Mouse (Mus musculus) c-Kit-positive CD71-positive TER-119-negative erythroid progenitor cells, embryonic 14.5 days (primary cell): Measurements from ENCODE around the gene Lpp.

Experiments used
- DNase-seq: peaks from one replicate; pipeline ENCODE4 v3.0.0-alpha.2; 2013; ENCODE audit warnings: low read depth

The Lpp gene

GRCm38 (mm10) chr16:24399524-24399923 lies 6.2 kb downstream of the Lpp start:
- no peak for DNase-seq

GRCm38 (mm10) chr16:24400776-24401175 lies 7.5 kb downstream of the Lpp start:
- DNase-seq = no peak

GRCm38 (mm10) chr16:24402801-24403200 lies 9.5 kb downstream of the Lpp start:
- DNase-seq = no peak

- DNase-seq = no peak
Observed at GRCm38 (mm10) chr16:24403733-24404380, 10.6 kb downstream of the Lpp start.

- no peak for DNase-seq
Observed at GRCm38 (mm10) chr16:24406521-24406920, 13.2 kb downstream of the Lpp start.

- no peak for DNase-seq
Observed at GRCm38 (mm10) chr16:24411281-24411680, 18.0 kb downstream of the Lpp start.

GRCm38 (mm10) chr16:24412193-24412592 lies 18.9 kb downstream of the Lpp start:
- no peak for DNase-seq

GRCm38 (mm10) chr16:24413059-24413458 lies 19.8 kb downstream of the Lpp start:
- no peak for DNase-seq

GRCm38 (mm10) chr16:24418022-24418421 lies 24.7 kb downstream of the Lpp start:
- no peak for DNase-seq

GRCm38 (mm10) chr16:24420603-24421120 lies 27.4 kb downstream of the Lpp start:
- no peak for DNase-seq

GRCm38 (mm10) chr16:24421687-24422418 lies 28.5 kb downstream of the Lpp start:
- no peak for DNase-seq

GRCm38 (mm10) chr16:24423196-24423595 lies 29.9 kb downstream of the Lpp start:
- no peak for DNase-seq

- DNase-seq = no peak
Observed at GRCm38 (mm10) chr16:24423751-24424150, 30.4 kb downstream of the Lpp start.

- DNase-seq = no peak
Observed at GRCm38 (mm10) chr16:24424356-24424977, 31.2 kb downstream of the Lpp start.

GRCm38 (mm10) chr16:24425816-24426215 lies 32.5 kb downstream of the Lpp start:
- no peak for DNase-seq

GRCm38 (mm10) chr16:24427606-24428005 lies 34.3 kb downstream of the Lpp start:
- no peak for DNase-seq

GRCm38 (mm10) chr16:24428055-24428454 lies 34.7 kb downstream of the Lpp start:
- DNase-seq = no peak

- DNase-seq = no peak
Observed at GRCm38 (mm10) chr16:24428742-24429141, 35.4 kb downstream of the Lpp start.

- DNase-seq = no peak
Observed at GRCm38 (mm10) chr16:24429691-24430090, 36.4 kb downstream of the Lpp start.

- no peak for DNase-seq
Observed at GRCm38 (mm10) chr16:24431808-24432207, 38.5 kb downstream of the Lpp start.

- no peak for DNase-seq
Observed at GRCm38 (mm10) chr16:24433563-24433962, 40.3 kb downstream of the Lpp start.

- no peak for DNase-seq
Observed at GRCm38 (mm10) chr16:24434026-24434425, 40.7 kb downstream of the Lpp start.

- DNase-seq = no peak
Observed at GRCm38 (mm10) chr16:24434531-24435114, 41.3 kb downstream of the Lpp start.
